Mouse (Mus musculus) small intestine, adult 2 months (tissue): ENCODE data around the gene Acap2. TPM values are rescaled to one million over a fixed set of nuclear protein-coding genes. Genes with fewer than 3 reads are reported as not detected.

Experiments
- H3K27ac ChIP-seq: fragments of 200-500 bp; 2 replicates; pipeline ENCODE4 v1.5.1; 2012; ENCODE audit warnings: low read depth, low read length, control low read depth, inconsistent platforms; ENCODE audit not compliant: insufficient read depth
- H3K27me3 ChIP-seq: fragments of 200-500 bp; 2 replicates; pipeline ENCODE4 v1.6.1; 2012; ENCODE audit warnings: mild to moderate bottlenecking, moderate library complexity, low read length, inconsistent platforms; ENCODE audit not compliant: control insufficient read depth, insufficient read depth
- H3K36me3 ChIP-seq: fragments of 200-500 bp; 2 replicates; pipeline ENCODE4 v1.6.1; 2012; ENCODE audit warnings: mild to moderate bottlenecking, low read length, control low read depth, inconsistent platforms; ENCODE audit not compliant: control insufficient read depth, insufficient read depth
- H3K4me1 ChIP-seq: fragments of 200-500 bp; 2 replicates; pipeline ENCODE4 v1.6.1; 2012; ENCODE audit warnings: low read length, inconsistent platforms, mixed read lengths; ENCODE audit not compliant: control insufficient read depth, insufficient read depth, insufficient read length
- H3K4me3 ChIP-seq: fragments of 200-500 bp; 2 replicates; pipeline ENCODE4 v1.5.1; 2012; ENCODE audit warnings: low read depth, mild to moderate bottlenecking, control low read depth, inconsistent platforms, low read length, moderate library complexity
- CTCF ChIP-seq: fragments of 200-500 bp; IDR thresholded peaks from 2 replicates; pipeline ENCODE4 v1.5.1; 2012; ENCODE audit warnings: low read depth, mild to moderate bottlenecking, control low read depth, inconsistent platforms, low read length, moderate library complexity, mixed read lengths; ENCODE audit not compliant: insufficient replicate concordance, insufficient read length; ENCODE audit errors: extremely low read depth
- POLR2A ChIP-seq: fragments of 200-500 bp; IDR thresholded peaks from 2 replicates; pipeline ENCODE4 v1.6.1; 2012; ENCODE audit warnings: low read depth, mild to moderate bottlenecking, control low read depth, inconsistent platforms, low read length, moderate library complexity
- WGBS: fragments of 180-500 bp; shearing (Covaris S2); methylation state at CpG from one replicate; pipeline ENCODE4 v1.1.7; 2018; 5-methylcytosine and 5-hydroxymethylcytosine counted together
- polyA plus RNA-seq: library from polyadenylated mRNA; depleted of rRNA; stranded (reverse); fragments of >200 nt; gene quantifications from 2 replicates; pipeline ENCODE4 v1.2.3, GENCODE M21; 2012

Acap2 gene
- polyA plus RNA-seq, 1 experiment: 9.1 TPM

- no peak for TF ChIP-seq POLR2A
- TF ChIP-seq CTCF: no peak
- Histone ChIP-seq H3K27ac (no peak overlapping the region), H3K27me3 (no peaks in the 10 kb centered on the region), H3K36me3 (peaks cover 31% of the 10 kb centered on the region), H3K4me3 (no peak overlapping the region), H3K4me1 (no peaks in the 10 kb centered on the region)
- 77% methylated on average over 13 of the region's 13 CpGs for WGBS
Measured at GRCm38 (mm10) chr16:31136616-31137253, 64.3 kb downstream of the Acap2 start.

- Histone ChIP-seq H3K4me1 (no peaks in the 10 kb centered on the region), H3K27me3 (no peaks in the 10 kb centered on the region), H3K36me3 (peaks cover 35% of the 10 kb centered on the region), H3K27ac (no peak overlapping the region), H3K4me3 (no peak overlapping the region)
- WGBS: 91% methylated on average over 8 of the region's 8 CpGs
- TF ChIP-seq POLR2A (no peak), CTCF (no peak)
Measured at GRCm38 (mm10) chr16:31135519-31135918, 65.5 kb downstream of the Acap2 start.

GRCm38 (mm10) chr16:31131531-31131930, 69.5 kb downstream of the Acap2 start:
- Histone ChIP-seq H3K4me3 (no peak overlapping the region), H3K36me3 (peaks cover 35% of the 10 kb centered on the region), H3K4me1 (no peaks in the 10 kb centered on the region), H3K27ac (no peak overlapping the region), H3K27me3 (no peaks in the 10 kb centered on the region)
- no peak for TF ChIP-seq POLR2A
- 72% methylated on average over 5 of the region's 5 CpGs for WGBS

- Histone ChIP-seq H3K27me3 (no peaks in the 10 kb centered on the region), H3K36me3 (peaks cover 32% of the 10 kb centered on the region), H3K4me1 (no peaks in the 10 kb centered on the region), H3K4me3 (no peak overlapping the region), H3K27ac (no peak overlapping the region)
- 88% methylated on average over 5 of the region's 5 CpGs for WGBS
- no peak for TF ChIP-seq CTCF
Measured at GRCm38 (mm10) chr16:31128116-31128515, 72.9 kb downstream of the Acap2 start.

- no peaks in the 10 kb centered on the region; the same call in 1 of the 2 replicates for H3K4me1 ChIP-seq
- WGBS: 94% methylated on average over 5 of the region's 5 CpGs
- no peak for TF ChIP-seq POLR2A
- TF ChIP-seq CTCF: no peak
- H3K27ac ChIP-seq: no peak overlapping the region
- H3K4me3 ChIP-seq: no peak overlapping the region
- H3K27me3 ChIP-seq: no peaks in the 10 kb centered on the region
- peaks cover 37% of the 10 kb centered on the region for H3K36me3 ChIP-seq
Measured at GRCm38 (mm10) chr16:31124991-31125390, 76.1 kb downstream of the Acap2 start.

GRCm38 (mm10) chr16:31121612-31122011, 79.4 kb downstream of the Acap2 start:
- 98% methylated on average over 6 of the region's 6 CpGs for WGBS
- H3K36me3 ChIP-seq: peaks cover 32% of the 10 kb centered on the region
- H3K4me1 ChIP-seq: no peaks in the 10 kb centered on the region; the same call in 1 of the 2 replicates
- no peak overlapping the region for H3K27ac ChIP-seq
- TF ChIP-seq POLR2A: no peak
- no peak for TF ChIP-seq CTCF
- H3K4me3 ChIP-seq: no peak overlapping the region
- no peaks in the 10 kb centered on the region for H3K27me3 ChIP-seq

GRCm38 (mm10) chr16:31113596-31113995, 87.4 kb downstream of the Acap2 start:
- H3K27ac ChIP-seq: no peak overlapping the region
- no peak overlapping the region for H3K4me3 ChIP-seq
- TF ChIP-seq CTCF (no peak), POLR2A (no peak)
- H3K4me1 ChIP-seq: no peaks in the 10 kb centered on the region
- H3K36me3 ChIP-seq: peaks cover 53% of the 10 kb centered on the region
- H3K27me3 ChIP-seq: no peaks in the 10 kb centered on the region
